9 mouse cellular contexts compared by ENCODE assay signal in the genomic region with DNA sequence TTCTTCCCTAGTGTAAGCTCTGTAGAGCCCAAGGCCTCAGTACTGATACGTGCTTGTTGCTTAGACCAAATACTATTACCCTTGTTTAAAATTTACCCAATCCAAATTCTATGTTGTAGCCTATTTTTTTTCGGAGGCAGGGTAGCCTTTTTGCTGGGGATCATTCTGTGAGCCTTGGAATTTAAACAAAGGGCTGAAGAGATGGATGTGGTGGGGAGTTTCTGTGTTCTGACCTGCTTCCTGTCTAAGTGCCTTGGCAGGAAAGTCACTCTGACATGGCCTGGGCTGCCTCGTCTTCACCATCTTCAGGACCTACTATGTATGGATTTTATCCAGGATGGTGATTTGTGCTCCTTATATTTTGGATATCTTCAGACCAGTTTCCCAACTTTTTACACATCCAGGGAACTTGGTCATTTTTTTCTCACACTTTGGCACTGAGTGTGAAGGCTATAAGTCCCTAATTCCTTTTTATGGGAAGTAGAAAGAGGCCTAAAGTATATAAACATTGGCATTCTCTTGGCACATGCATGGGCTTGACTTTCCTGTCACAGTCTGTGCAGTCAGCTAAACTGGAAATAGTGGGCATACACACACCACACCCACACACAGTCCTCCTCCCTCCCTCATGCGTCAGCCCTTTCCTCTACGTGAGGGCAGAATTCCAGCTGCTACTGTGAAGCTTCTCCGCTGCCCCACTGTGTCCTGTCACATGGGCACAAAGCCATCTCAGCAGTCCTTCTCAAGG. TPM values are rescaled to one million over a fixed set of nuclear protein-coding genes. Genes with fewer than 3 reads are reported as not detected.
A peak's percentile ranks its signal among the peaks of the same experiment; 100 is the strongest.
DNase-seq lines count a peak whose midpoint lies in the region; ATAC-seq and TF ChIP-seq lines count a peak whose summit lies in the region.
"Had no signal": no experiment of that assay in that cellular context is flagged by ENCODE, and none has a peak within 500 bp of the region (broad histone marks: within the 10 kb centered on the region; RNA-seq: fewer than 3 reads in every experiment).

No protein-coding gene starts in this region.

- DNase-seq in liver, embryonic 11.5 days (ENCODE audit: low spot score): no peak
- DNase-seq in intestine, embryonic 14.5 days (ENCODE audit: low spot score): no peak
- no peak for DNase-seq in gastrocnemius, postnatal 4 days (ENCODE audit: low spot score in 2 of 2)

- H3K9ac ChIP-seq in liver, embryonic 12.5 days: no peak overlapping the region
- H3K9ac ChIP-seq in liver, embryonic 11.5 days (ENCODE audit: low read depth, low read length): no peak overlapping the region
- H3K9ac ChIP-seq in intestine, embryonic 14.5 days (ENCODE audit: low read length): no peak overlapping the region
- H3K9ac ChIP-seq in lung, embryonic 15.5 days: peak overlapping the region; percentile 9; the same call in 1 of the 2 replicates

- peak overlapping the region; percentile 94 for H3K27ac ChIP-seq in liver, embryonic 12.5 days
- H3K27ac ChIP-seq in liver, embryonic 11.5 days (ENCODE audit: low read depth, low read length): no peak overlapping the region
- H3K27ac ChIP-seq in bone marrow, adult 2 months (ENCODE audit: control insufficient read depth, insufficient read depth, low read depth, low read length, poor library complexity): peak overlapping the region; percentile 99
- H3K27ac ChIP-seq in intestine, embryonic 14.5 days (ENCODE audit: low read depth): peak overlapping the region; percentile 88; the same call in 1 of the 2 replicates
- H3K27ac ChIP-seq in lung, embryonic 15.5 days: peak overlapping the region; percentile 96

- no peak for TF ChIP-seq POLR2A in bone marrow, adult 2 months (IDR thresholded peaks at IDR 0.05; ENCODE audit: borderline replicate concordance, control insufficient read depth, low read depth, low read length)

- no peak for TF ChIP-seq CTCF in bone marrow, adult 2 months (IDR thresholded peaks at IDR 0.05; ENCODE audit: control insufficient read depth, insufficient read depth, low read length)

- H3K4me2 ChIP-seq in liver, embryonic 12.5 days: peak overlapping the region; percentile 90
- H3K4me2 ChIP-seq in liver, embryonic 11.5 days: no peak overlapping the region
- H3K4me2 ChIP-seq in intestine, embryonic 14.5 days (ENCODE audit: low read length): no peak overlapping the region
- H3K4me2 ChIP-seq in lung, embryonic 15.5 days: peak overlapping the region; percentile 74

- H3K27me3 ChIP-seq in liver, embryonic 12.5 days (replicated peaks): no peaks in the 10 kb centered on the region
- H3K27me3 ChIP-seq in liver, embryonic 11.5 days (replicated peaks; ENCODE audit: control insufficient read depth, insufficient read depth, low read length): no peaks in the 10 kb centered on the region
- no peaks in the 10 kb centered on the region for H3K27me3 ChIP-seq in intestine, embryonic 14.5 days (replicated peaks; ENCODE audit: control insufficient read depth, insufficient read depth, low read length)
- no peaks in the 10 kb centered on the region for H3K27me3 ChIP-seq in lung, embryonic 15.5 days

- no peaks in the 10 kb centered on the region for H3K9me3 ChIP-seq in liver, embryonic 12.5 days (replicated peaks)
- H3K9me3 ChIP-seq in liver, embryonic 11.5 days (ENCODE audit: control insufficient read depth, low read length): no peaks in the 10 kb centered on the region
- no peaks in the 10 kb centered on the region for H3K9me3 ChIP-seq in intestine, embryonic 14.5 days (ENCODE audit: control insufficient read depth, low read length)
- no peaks in the 10 kb centered on the region for H3K9me3 ChIP-seq in lung, embryonic 15.5 days

- peaks cover 90% of the 10 kb centered on the region for H3K4me1 ChIP-seq in liver, embryonic 12.5 days
- peaks cover 65% of the 10 kb centered on the region for H3K4me1 ChIP-seq in liver, embryonic 11.5 days (replicated peaks; ENCODE audit: control insufficient read depth, insufficient read depth, low read length)
- peaks cover 13% of the 10 kb centered on the region for H3K4me1 ChIP-seq in bone marrow, adult 2 months (ENCODE audit: control insufficient read depth, insufficient read depth, low read length)
- H3K4me1 ChIP-seq in intestine, embryonic 14.5 days (replicated peaks; ENCODE audit: control insufficient read depth, insufficient read depth, low read length): peaks cover 63% of the 10 kb centered on the region
- H3K4me1 ChIP-seq in lung, embryonic 15.5 days: peaks cover 70% of the 10 kb centered on the region

- WGBS in liver, embryonic 12.5 days (ENCODE audit: insufficient replicate concordance): 60% methylated on average over 6 of the region's 6 CpGs
- 67% methylated on average over 6 of the region's 6 CpGs for WGBS in liver, embryonic 11.5 days
- 18% methylated on average over 6 of the region's 6 CpGs for WGBS in bone marrow, adult 2 months
- WGBS in intestine, embryonic 14.5 days: 46% methylated on average over 6 of the region's 6 CpGs
- 37% methylated on average over 6 of the region's 6 CpGs for WGBS in lung, embryonic 15.5 days

- no peak overlapping the region for H3K4me3 ChIP-seq in liver, embryonic 12.5 days
- no peak overlapping the region for H3K4me3 ChIP-seq in liver, embryonic 11.5 days (ENCODE audit: low read depth, low read length)
- H3K4me3 ChIP-seq in bone marrow, adult 2 months (replicated peaks; ENCODE audit: control insufficient read depth, low read depth, low read length): peak overlapping the region; percentile 1
- no peak overlapping the region for H3K4me3 ChIP-seq in intestine, embryonic 14.5 days (ENCODE audit: low read depth, low read length)
- H3K4me3 ChIP-seq in lung, embryonic 15.5 days: no peak overlapping the region

- ATAC-seq in liver, embryonic 12.5 days: no peak
- no peak for ATAC-seq in liver, embryonic 11.5 days (replicated peaks; ENCODE audit: low FRiP score)
- no peak for ATAC-seq in intestine, embryonic 14.5 days (replicated peaks; ENCODE audit: low FRiP score, low TSS enrichment, low read depth)
- no peak for ATAC-seq in lung, embryonic 15.5 days (ENCODE audit: borderline replicate concordance, extremely low read depth, low FRiP score, low TSS enrichment)
- ATAC-seq in monocyte, adult 5-6 weeks (replicated peaks; ENCODE audit: insufficient number of reproducible peaks, low FRiP score, low TSS enrichment, poor library complexity, severe bottlenecking): no peak
- no peak for ATAC-seq in erythroid progenitor cell, adult 5-6 weeks (replicated peaks; ENCODE audit: low FRiP score, poor library complexity, severe bottlenecking)

- H3K36me3 ChIP-seq in liver, embryonic 12.5 days: peaks cover 15% of the 10 kb centered on the region
- H3K36me3 ChIP-seq in liver, embryonic 11.5 days (ENCODE audit: control insufficient read depth, insufficient read depth, low read length): 0 out of 2 replicates have a peak, but pooled peaks cover 4% of the 10 kb centered on the region
- peaks cover 9% of the 10 kb centered on the region; the same call in 1 of the 2 replicates for H3K36me3 ChIP-seq in intestine, embryonic 14.5 days (ENCODE audit: control insufficient read depth, insufficient read depth, low read length)
- H3K36me3 ChIP-seq in lung, embryonic 15.5 days: peaks cover 9% of the 10 kb centered on the region; the same call in 1 of the 2 replicates

RNA-seq across cellular contexts. Expression of gene Mgat1, which starts 4.4 kb away (rescaled TPM):
- polyA plus RNA-seq in liver, embryonic 12.5 days (2016; fragmentation: Nextera tagmentation; extraction: Ambion mirVana): 35.4 and 35.7 TPM in 2 replicates
- 41.7 and 43.3 TPM in 2 replicates for polyA plus RNA-seq in liver, embryonic 11.5 days (2014; fragmentation: Nextera tagmentation; extraction: Ambion mirVana)
- 37.4 and 63.1 TPM in 2 replicates for polyA plus RNA-seq in bone marrow, adult 2 months (2011; ENCODE audit: insufficient read depth, insufficient read length, low replicate concordance, missing spikeins)
- 52.9 and 55.4 TPM in 2 replicates for polyA plus RNA-seq in intestine, embryonic 14.5 days (2014; fragmentation: Nextera tagmentation; extraction: Ambion mirVana)
- polyA plus RNA-seq in lung, embryonic 15.5 days (2015; fragmentation: Nextera tagmentation; extraction: Ambion mirVana): 65.0 and 69.6 TPM in 2 replicates
- total RNA-seq in monocyte, adult 5-6 weeks (2017): 58.6 to 80.8 TPM (median 72.0 TPM) in 3 replicates
- total RNA-seq in erythroid progenitor cell, adult 5-6 weeks (2015; ENCODE audit: low replicate concordance): 12.2 and 15.5 TPM in 2 replicates
- total RNA-seq in erythroid progenitor cell, adult 5-6 weeks (2017; ENCODE audit: low replicate concordance): 21.8 and 26.2 TPM in 2 replicates
- total RNA-seq in gastrocnemius, postnatal 4 days (2021): 10 to 100 TPM; 61.3 to 67.4 TPM

RNA-seq across cellular contexts. Expression of gene Olfr1393, which starts 29.7 kb away (rescaled TPM):
- 0.05 and 0.10 TPM in 2 replicates for polyA plus RNA-seq in liver, embryonic 12.5 days (2016; fragmentation: Nextera tagmentation; extraction: Ambion mirVana)
- 0.13 TPM in 1 of 2 replicates, not detected in the other for polyA plus RNA-seq in liver, embryonic 11.5 days (2014; fragmentation: Nextera tagmentation; extraction: Ambion mirVana)
- polyA plus RNA-seq in bone marrow, adult 2 months (2011; ENCODE audit: insufficient read depth, insufficient read length, low replicate concordance, missing spikeins): 0.50 TPM in 1 of 2 replicates, not detected in the other
- polyA plus RNA-seq in intestine, embryonic 14.5 days (2014; fragmentation: Nextera tagmentation; extraction: Ambion mirVana): 0.12 TPM in 1 of 2 replicates, not detected in the other
- not detected in 2 replicates for polyA plus RNA-seq in lung, embryonic 15.5 days (2015; fragmentation: Nextera tagmentation; extraction: Ambion mirVana)
- total RNA-seq in monocyte, adult 5-6 weeks (2017): 2.0 TPM in 1 of 3 replicates, not detected in the others
- total RNA-seq in erythroid progenitor cell, adult 5-6 weeks (2015; ENCODE audit: low replicate concordance): not detected in 2 replicates
- not detected in 2 replicates for total RNA-seq in erythroid progenitor cell, adult 5-6 weeks (2017; ENCODE audit: low replicate concordance)
- total RNA-seq in gastrocnemius, postnatal 4 days (2021): under 1 TPM; 0.16 to 0.22 TPM

RNA-seq across cellular contexts. Expression of gene Olfr1392, which starts 36.7 kb away (rescaled TPM):
- not detected in 2 replicates for polyA plus RNA-seq in liver, embryonic 12.5 days (2016; fragmentation: Nextera tagmentation; extraction: Ambion mirVana)
- not detected in 2 replicates for polyA plus RNA-seq in liver, embryonic 11.5 days (2014; fragmentation: Nextera tagmentation; extraction: Ambion mirVana)
- polyA plus RNA-seq in bone marrow, adult 2 months (2011; ENCODE audit: insufficient read depth, insufficient read length, low replicate concordance, missing spikeins): not detected in 2 replicates
- polyA plus RNA-seq in intestine, embryonic 14.5 days (2014; fragmentation: Nextera tagmentation; extraction: Ambion mirVana): not detected in 2 replicates
- polyA plus RNA-seq in lung, embryonic 15.5 days (2015; fragmentation: Nextera tagmentation; extraction: Ambion mirVana): not detected in 2 replicates
- not detected in 3 replicates for total RNA-seq in monocyte, adult 5-6 weeks (2017)
- total RNA-seq in erythroid progenitor cell, adult 5-6 weeks (2015; ENCODE audit: low replicate concordance): not detected in 2 replicates
- total RNA-seq in erythroid progenitor cell, adult 5-6 weeks (2017; ENCODE audit: low replicate concordance): not detected in 2 replicates
- total RNA-seq in gastrocnemius, postnatal 4 days (2021): not detected

RNA-seq across cellular contexts. Expression of gene Zfp62, which starts 45.3 kb away (rescaled TPM):
- polyA plus RNA-seq in liver, embryonic 12.5 days (2016; fragmentation: Nextera tagmentation; extraction: Ambion mirVana): 16.2 and 16.6 TPM in 2 replicates
- 30.9 and 32.2 TPM in 2 replicates for polyA plus RNA-seq in liver, embryonic 11.5 days (2014; fragmentation: Nextera tagmentation; extraction: Ambion mirVana)
- 10.4 and 12.0 TPM in 2 replicates for polyA plus RNA-seq in bone marrow, adult 2 months (2011; ENCODE audit: insufficient read depth, insufficient read length, low replicate concordance, missing spikeins)
- 34.5 and 39.6 TPM in 2 replicates for polyA plus RNA-seq in intestine, embryonic 14.5 days (2014; fragmentation: Nextera tagmentation; extraction: Ambion mirVana)
- polyA plus RNA-seq in lung, embryonic 15.5 days (2015; fragmentation: Nextera tagmentation; extraction: Ambion mirVana): 37.6 and 40.3 TPM in 2 replicates
- total RNA-seq in monocyte, adult 5-6 weeks (2017): 96.4 to 134 TPM (median 134 TPM) in 3 replicates
- total RNA-seq in erythroid progenitor cell, adult 5-6 weeks (2015; ENCODE audit: low replicate concordance): 55.9 and 72.1 TPM in 2 replicates
- 35.6 and 36.3 TPM in 2 replicates for total RNA-seq in erythroid progenitor cell, adult 5-6 weeks (2017; ENCODE audit: low replicate concordance)
- total RNA-seq in gastrocnemius, postnatal 4 days (2021): 10 to 100 TPM; 30.4 to 39.9 TPM

RNA-seq across cellular contexts. Expression of gene Olfr10, which starts 56.1 kb away (rescaled TPM):
- polyA plus RNA-seq in liver, embryonic 12.5 days (2016; fragmentation: Nextera tagmentation; extraction: Ambion mirVana): not detected in 2 replicates
- not detected in 2 replicates for polyA plus RNA-seq in liver, embryonic 11.5 days (2014; fragmentation: Nextera tagmentation; extraction: Ambion mirVana)
- polyA plus RNA-seq in bone marrow, adult 2 months (2011; ENCODE audit: insufficient read depth, insufficient read length, low replicate concordance, missing spikeins): not detected in 2 replicates
- polyA plus RNA-seq in intestine, embryonic 14.5 days (2014; fragmentation: Nextera tagmentation; extraction: Ambion mirVana): not detected in 2 replicates
- polyA plus RNA-seq in lung, embryonic 15.5 days (2015; fragmentation: Nextera tagmentation; extraction: Ambion mirVana): not detected in 2 replicates
- total RNA-seq in monocyte, adult 5-6 weeks (2017): not detected in 3 replicates
- not detected in 2 replicates for total RNA-seq in erythroid progenitor cell, adult 5-6 weeks (2015; ENCODE audit: low replicate concordance)
- not detected in 2 replicates for total RNA-seq in erythroid progenitor cell, adult 5-6 weeks (2017; ENCODE audit: low replicate concordance)
- total RNA-seq in gastrocnemius, postnatal 4 days (2021): not detected
- total RNA-seq: left cerebral cortex, postnatal 10 days had no signal

Comparison
In these comparisons a context has a peak if more than half of its experiments do, and no peak if none do; other contexts are left out.
1. H3K4me2 ChIP-seq: peak in liver, embryonic 12.5 days (single experiment) and lung, embryonic 15.5 days (single experiment); none in liver, embryonic 11.5 days (single experiment) and intestine, embryonic 14.5 days (single experiment).